ENCODE assay signal across 10 mouse cellular contexts in genomic region chr10:5079945-5080468, GRCm38 (mm10). TPM values are rescaled to one million over a fixed set of nuclear protein-coding genes. Genes with fewer than 3 reads are reported as not detected.
DNase-seq lines count a peak whose midpoint lies in the region; ATAC-seq and TF ChIP-seq lines count a peak whose summit lies in the region.
"Had no signal": no experiment of that assay in that cellular context is flagged by ENCODE, and none has a peak within 500 bp of the region (broad histone marks: within the 10 kb centered on the region; RNA-seq: fewer than 3 reads in every experiment).

No protein-coding gene starts in this region.

- peak; percentile 57 to 62 for DNase-seq in heart, adult 2 months
- DNase-seq in heart, embryonic 10.5 days (ENCODE audit: low spot score): no peak
- peak; percentile 79 for DNase-seq in 416B (ENCODE audit: low read depth)
- DNase-seq in adrenal gland, postnatal 36 days: peak; percentile 37 to 66
- peak; percentile 42 for DNase-seq in heart, adult 8-10 months (ENCODE audit: low spot score)
- DNase-seq in kidney, postnatal 25 days: peak; percentile 76 to 84

- H3K4me1 ChIP-seq in heart, adult 2 months (ENCODE audit: control insufficient read depth, insufficient read depth, low read length): peaks cover 2% of the 10 kb centered on the region
- no peaks in the 10 kb centered on the region for H3K4me1 ChIP-seq in heart, embryonic 10.5 days
- H3K4me1 ChIP-seq in stomach, embryonic 15.5 days: no peaks in the 10 kb centered on the region
- H3K4me1 ChIP-seq in midbrain, embryonic 16.5 days (ENCODE audit: control insufficient read depth, insufficient read depth, low read length): no peaks in the 10 kb centered on the region

- peak overlapping the region; percentile 26; the same call in 1 of the 2 replicates for H3K27ac ChIP-seq in heart, adult 2 months
- no peak overlapping the region for H3K27ac ChIP-seq in heart, embryonic 10.5 days
- 0 out of 2 replicates have a peak overlapping the region, but pooled peaks have one; percentile 40 for H3K27ac ChIP-seq in stomach, embryonic 15.5 days
- H3K27ac ChIP-seq in midbrain, embryonic 16.5 days (ENCODE audit: low read length): no peak overlapping the region

- intact Hi-C loops in heart, adult 2 months (cut with DNase I): loop anchor here (5.0 kb wide), 1 partner anchor 72 kb away; no protein-coding TSS in a partner anchor

- no peak for TF ChIP-seq EP300 in heart, adult 2 months (IDR thresholded peaks at IDR 0.05; ENCODE audit: insufficient read depth, low read depth, low read length)

- no peak for TF ChIP-seq POLR2A in heart, adult 2 months (IDR thresholded peaks at IDR 0.05; ENCODE audit: insufficient read depth, low read depth, low read length)

- no peak for TF ChIP-seq CTCF in heart, adult 2 months (IDR thresholded peaks at IDR 0.05)

- no peak overlapping the region for H3K4me2 ChIP-seq in stomach, embryonic 15.5 days
- H3K4me2 ChIP-seq in midbrain, embryonic 16.5 days (ENCODE audit: low read length): no peak overlapping the region

- H3K36me3 ChIP-seq in heart, adult 2 months (ENCODE audit: control insufficient read depth, insufficient read depth, low read length): peaks cover 5% of the 10 kb centered on the region
- H3K36me3 ChIP-seq in heart, embryonic 10.5 days: peaks cover 10% of the 10 kb centered on the region; the same call in 1 of the 2 replicates
- H3K36me3 ChIP-seq in stomach, embryonic 15.5 days: 0 out of 2 replicates have a peak, but pooled peaks cover 3% of the 10 kb centered on the region
- peaks cover 3% of the 10 kb centered on the region; the same call in 1 of the 2 replicates for H3K36me3 ChIP-seq in midbrain, embryonic 16.5 days (ENCODE audit: control insufficient read depth, insufficient read depth, low read length)

- no peaks in the 10 kb centered on the region for H3K9me3 ChIP-seq in heart, embryonic 10.5 days
- H3K9me3 ChIP-seq in stomach, embryonic 15.5 days: no peaks in the 10 kb centered on the region
- H3K9me3 ChIP-seq in midbrain, embryonic 16.5 days (replicated peaks; ENCODE audit: control insufficient read depth, low read length, poor library complexity, severe bottlenecking): no peaks in the 10 kb centered on the region

- no peak overlapping the region for H3K9ac ChIP-seq in heart, adult 2 months (ENCODE audit: low read depth, low read length)
- no peak overlapping the region for H3K9ac ChIP-seq in stomach, embryonic 15.5 days
- H3K9ac ChIP-seq in midbrain, embryonic 16.5 days (ENCODE audit: low read depth, low read length): no peak overlapping the region

- no peak for ATAC-seq in stomach, embryonic 15.5 days (ENCODE audit: insufficient read depth, low FRiP score, low read depth)
- no peak for ATAC-seq in midbrain, embryonic 16.5 days
- ATAC-seq: Patski had no signal

- H3K27me3 ChIP-seq in heart, adult 2 months (ENCODE audit: control insufficient read depth, insufficient read depth, low read length): no peaks in the 10 kb centered on the region
- H3K27me3 ChIP-seq in heart, embryonic 10.5 days (ENCODE audit: insufficient read depth, poor library complexity, severe bottlenecking): no peaks in the 10 kb centered on the region
- H3K27me3 ChIP-seq in stomach, embryonic 15.5 days (replicated peaks): no peaks in the 10 kb centered on the region
- H3K27me3 ChIP-seq in midbrain, embryonic 16.5 days (ENCODE audit: control insufficient read depth, insufficient read depth, low read depth, low read length): no peaks in the 10 kb centered on the region
- H3K27me3 ChIP-seq: Patski had no signal

- 13% methylated on average over 9 of the region's 9 CpGs for WGBS in heart, adult 2 months
- 82% methylated on average over 9 of the region's 9 CpGs for WGBS in heart, embryonic 10.5 days
- 45% methylated on average over 9 of the region's 9 CpGs for WGBS in stomach, embryonic 15.5 days
- 75% methylated on average over 9 of the region's 9 CpGs for WGBS in midbrain, embryonic 16.5 days

- H3K79me2 ChIP-seq in heart, adult 2 months (replicated peaks; ENCODE audit: control insufficient read depth, insufficient read depth, low read length): no peaks in the 10 kb centered on the region

- H3K4me3 ChIP-seq in heart, adult 2 months: no peak overlapping the region
- H3K4me3 ChIP-seq in heart, embryonic 10.5 days: no peak overlapping the region
- H3K4me3 ChIP-seq in stomach, embryonic 15.5 days (replicated peaks): no peak overlapping the region
- H3K4me3 ChIP-seq in midbrain, embryonic 16.5 days (ENCODE audit: low read depth, low read length): no peak overlapping the region

RNA-seq across cellular contexts. Expression of gene Gm10097, which starts 11.0 kb away (rescaled TPM):
- total RNA-seq in heart, adult 2 months (2021): under 1 TPM; 0.16 to 0.61 TPM
- 0.12 and 0.70 TPM in 2 replicates for polyA plus RNA-seq in heart, adult 2 months (2012; rRNA removed)
- 0.18 and 0.25 TPM in 2 replicates for polyA plus RNA-seq in heart, embryonic 10.5 days (2016; fragmentation: Nextera tagmentation; extraction: Ambion mirVana)
- total RNA-seq in adrenal gland, postnatal 36 days (2021): not detected
- total RNA-seq in heart, adult 8-10 months (2022): under 1 TPM; 0.19 to 0.60 (median 0.49) TPM
- polyA plus RNA-seq in stomach, embryonic 15.5 days (2015; fragmentation: Nextera tagmentation; extraction: Ambion mirVana): 0.14 and 0.28 TPM in 2 replicates
- polyA plus RNA-seq in midbrain, embryonic 16.5 days (2015; fragmentation: Nextera tagmentation; extraction: Ambion mirVana): 0.19 TPM in 2 replicates
- polyA plus RNA-seq: gonadal fat pad, adult 2 months; Patski had no signal

Comparison
In these comparisons a context has a peak if more than half of its experiments do, and no peak if none do; other contexts are left out.
1. H3K27ac ChIP-seq: peak in heart, adult 2 months (single experiment) and stomach, embryonic 15.5 days (single experiment); none in heart, embryonic 10.5 days (single experiment) and midbrain, embryonic 16.5 days (single experiment).